Mouse (Mus musculus) ES-E14 (cell line): ENCODE measurements around the gene Gprin2. TPM values are rescaled to one million over a fixed set of nuclear protein-coding genes. Genes with fewer than 3 reads are reported as not detected.

Experiments used
- DNase-seq: peaks from one replicate; pipeline ENCODE4 v3.0.0-alpha.2; 2013; ENCODE audit warnings: low read depth, low spot score
- H3K27ac ChIP-seq: 2 replicates; pipeline ENCODE4 v1.5.1; 2012; ENCODE audit warnings: low read depth, mild to moderate bottlenecking, low read length, moderate library complexity, mixed read lengths; ENCODE audit not compliant: poor library complexity, insufficient read depth, severe bottlenecking
- H3K36me3 ChIP-seq: 2 replicates; pipeline ENCODE4 v1.6.1; 2012; ENCODE audit warnings: mild to moderate bottlenecking, low read length, moderate library complexity, mixed read lengths; ENCODE audit not compliant: control insufficient read depth, poor library complexity, insufficient read depth, severe bottlenecking
- H3K4me1 ChIP-seq, 2 experiments: fragments of 150-350 bp in 1 of 2; sonication (generic) in 1 of 2; 2 replicates each; pipeline ENCODE4 v1.6.1; 2012; ENCODE audit warnings: low read length in 2 of 2, mild to moderate bottlenecking in 1 of 2, mixed read lengths in 1 of 2; ENCODE audit not compliant: control insufficient read depth in 2 of 2, insufficient read depth in 2 of 2, poor library complexity in 1 of 2
- H3K4me3 ChIP-seq, 2 experiments: fragments of 150-350 bp in 1 of 2; sonication (generic) in 1 of 2; 2 replicates each; pipeline ENCODE4 v1.5.1; 2012; ENCODE audit warnings: low read length in 2 of 2, low read depth in 1 of 2, mild to moderate bottlenecking in 1 of 2, mixed read lengths in 1 of 2; ENCODE audit not compliant: insufficient read depth in 1 of 2, poor library complexity in 1 of 2, severe bottlenecking in 1 of 2
- H3K9ac ChIP-seq: 2 replicates; pipeline ENCODE4 v1.6.1; 2012; ENCODE audit warnings: low read depth, mild to moderate bottlenecking, low read length, mixed read lengths; ENCODE audit not compliant: poor library complexity, insufficient read depth, severe bottlenecking
- H3K9me3 ChIP-seq: fragments of 150-350 bp; sonication (generic); 2 replicates; pipeline ENCODE4 v1.6.1; 2012; ENCODE audit warnings: low read depth, mild to moderate bottlenecking, low read length; ENCODE audit not compliant: control insufficient read depth, insufficient read depth
- CHD2 ChIP-seq: IDR thresholded peaks from 2 replicates; pipeline ENCODE4 v1.6.1; 2014; ENCODE audit warnings: mild to moderate bottlenecking, low read depth, low read length, inconsistent platforms
- HCFC1 ChIP-seq: IDR thresholded peaks from 2 replicates; pipeline ENCODE4 v1.6.1; 2012; ENCODE audit warnings: low read length, inconsistent platforms, borderline replicate concordance; ENCODE audit not compliant: insufficient read depth
- MAFK ChIP-seq: IDR thresholded peaks from 2 replicates; pipeline ENCODE4 v1.6.1; 2014; ENCODE audit warnings: mild to moderate bottlenecking, low read depth, low read length, inconsistent platforms; ENCODE audit not compliant: insufficient read depth
- ZC3H11A ChIP-seq: IDR thresholded peaks from 2 replicates; pipeline ENCODE4 v1.6.1; 2012; ENCODE audit warnings: low read depth, mild to moderate bottlenecking, inconsistent platforms, low read length, borderline replicate concordance
- ZNF384 ChIP-seq: IDR thresholded peaks from 2 replicates; pipeline ENCODE4 v1.6.1; 2012; ENCODE audit warnings: low read depth, low read length, inconsistent platforms
- in situ Hi-C, 2 experiments: fragments of 600-800 bp; cut with MboI; formaldehyde crosslinking; loops; one replicate each; pipeline ENCODE4 v1.15.1; 2025; ENCODE audit warnings: low sequenced_read_pairs in 2 of 2, inconsistent platforms in 1 of 2; ENCODE audit not compliant: unreplicated experiment in 2 of 2
- total RNA-seq: library from RNA; depleted of rRNA; stranded (reverse); fragments of 300-350 nt; gene quantifications from 2 replicates; pipeline ENCODE4 v1.2.3, GENCODE M21; 2012

Gprin2 gene
- total RNA-seq, 1 experiment = 0.58 TPM

GRCm38 (mm10) chr14:34188629-34189028 lies 12.8 kb downstream of the Gprin2 start:
- peak; percentile 81 for DNase-seq
- peak overlapping the region in 1 of 2 experiments; percentile 0; a peak in 1 of 4 replicates for H3K4me3 ChIP-seq
- in situ Hi-C loops = no loop called here
- H3K36me3 ChIP-seq = no peaks in the 10 kb centered on the region
- H3K27ac ChIP-seq = no peak overlapping the region
- H3K9me3 ChIP-seq = no peaks in the 10 kb centered on the region
- H3K9ac ChIP-seq = no peak overlapping the region
- TF ChIP-seq CHD2 (no peak), ZC3H11A (0 out of 2 replicates have a peak, but pooled peaks have one; percentile 19), HCFC1 (no peak), ZNF384 (no peak)
- H3K4me1 ChIP-seq = peaks cover 4 to 12% of the 10 kb centered on the region in 2 experiments; a peak in 2 of 4 replicates

DNA sequence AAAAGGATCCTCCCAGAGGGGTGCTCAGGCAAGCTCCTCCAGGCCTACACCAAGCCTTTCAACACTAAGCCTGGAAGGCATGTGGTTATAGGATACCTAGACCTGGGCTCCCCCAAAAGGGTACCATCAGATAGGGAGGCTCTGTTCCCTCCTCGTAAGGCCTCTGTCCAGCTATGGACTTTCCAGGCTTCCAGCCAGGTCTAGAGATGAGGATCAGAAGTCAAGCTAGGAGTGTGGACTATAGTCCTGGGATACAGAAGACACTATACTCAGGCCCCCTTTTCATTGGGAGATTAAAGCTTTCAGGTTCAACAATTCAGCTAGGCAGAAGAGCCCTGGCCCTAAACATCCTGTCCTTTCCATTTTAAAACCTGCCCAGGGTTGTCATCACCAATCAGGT lies 18.4 kb downstream of the Gprin2 start:
- no peak for DNase-seq
- in situ Hi-C loops = no loop called here

GRCm38 (mm10) chr14:34179351-34179750 lies 22.1 kb downstream of the Gprin2 start:
- Histone ChIP-seq H3K36me3 (no peaks in the 10 kb centered on the region), H3K4me1 (peaks cover 0 to under 1% of the 10 kb centered on the region in 2 experiments; a peak in 1 of 4 replicates), H3K4me3 (no peak overlapping the region), H3K9me3 (no peaks in the 10 kb centered on the region), H3K27ac (no peak overlapping the region), H3K9ac (no peak overlapping the region)
- TF ChIP-seq MAFK (no peak), ZC3H11A (no peak), HCFC1 (no peak), ZNF384 (no peak), CHD2 (no peak)
- in situ Hi-C loops = no loop called here
- DNase-seq = no peak

More for the DNA sequence above, 18.4 kb downstream of the Gprin2 start:
- Histone ChIP-seq H3K9me3 (no peaks in the 10 kb centered on the region), H3K4me1 (peaks cover 0 to 1% of the 10 kb centered on the region in 2 experiments; a peak in 1 of 4 replicates), H3K9ac (no peak overlapping the region), H3K27ac (no peak overlapping the region), H3K4me3 (no peak overlapping the region), H3K36me3 (no peaks in the 10 kb centered on the region)
- no peak for TF ChIP-seq MAFK
- TF ChIP-seq CHD2 = no peak
- TF ChIP-seq ZC3H11A = no peak

DNA sequence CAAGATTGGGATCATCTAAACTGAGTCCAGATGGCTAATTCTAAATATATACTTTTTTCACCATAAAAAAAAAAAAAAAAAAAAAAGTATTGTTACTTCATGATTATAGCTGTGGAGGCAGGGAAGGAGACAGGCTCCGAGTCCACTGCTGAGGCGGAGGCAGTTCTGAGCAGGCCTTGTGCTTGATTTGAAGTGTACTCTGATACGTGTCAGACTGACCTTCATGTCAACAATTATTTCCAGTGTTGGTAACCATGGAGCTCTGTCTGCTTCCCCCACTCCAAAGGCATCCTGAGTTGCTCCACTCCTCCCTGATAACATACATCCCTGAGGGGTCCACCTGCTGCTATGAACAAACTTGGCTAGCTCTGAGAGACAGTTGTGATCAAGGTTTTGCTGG lies 30.3 kb downstream of the Gprin2 start:
- DNase-seq = no peak
- TF ChIP-seq ZNF384 (no peak), ZC3H11A (no peak), MAFK (no peak), CHD2 (no peak), HCFC1 (no peak)
- in situ Hi-C loops = no loop called here
- no peaks in the 10 kb centered on the region for H3K9me3 ChIP-seq
- peaks cover 0 to 2% of the 10 kb centered on the region in 2 experiments; a peak in 2 of 4 replicates for H3K4me1 ChIP-seq
- H3K4me3 ChIP-seq = no peak overlapping the region
- no peaks in the 10 kb centered on the region for H3K36me3 ChIP-seq
- H3K9ac ChIP-seq = no peak overlapping the region
- no peak overlapping the region for H3K27ac ChIP-seq

DNA sequence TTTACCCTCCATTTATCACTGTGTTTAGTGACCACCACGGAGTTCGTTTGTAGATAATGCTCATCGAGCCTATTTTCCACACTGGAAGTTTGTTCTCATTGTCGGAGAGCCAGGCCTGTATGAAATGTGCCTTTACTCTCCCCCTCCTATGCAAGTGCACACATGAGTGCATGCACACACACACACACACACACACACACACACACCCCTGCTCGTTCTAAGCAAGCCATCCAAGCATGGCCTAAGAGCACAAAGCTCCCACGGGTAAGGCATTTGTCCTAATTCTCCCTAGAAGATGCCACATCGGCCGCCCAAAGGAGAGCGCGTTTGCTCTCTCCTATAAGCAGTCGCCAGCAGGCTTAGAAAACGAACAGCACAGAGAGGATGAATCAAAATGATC lies 45.7 kb downstream of the Gprin2 start:
- no peak for TF ChIP-seq CHD2
- no peak for TF ChIP-seq ZC3H11A
- no peak for TF ChIP-seq HCFC1
- TF ChIP-seq MAFK = no peak
- TF ChIP-seq ZNF384 = no peak
- no peak overlapping the region for H3K27ac ChIP-seq
- in situ Hi-C loops = no loop called here

More for the DNA sequence above, 45.7 kb downstream of the Gprin2 start:
- H3K9me3 ChIP-seq = no peaks in the 10 kb centered on the region
- no peak for DNase-seq
- H3K4me3 ChIP-seq = no peak overlapping the region
- H3K4me1 ChIP-seq = peaks cover 0 to 8% of the 10 kb centered on the region in 2 experiments; a peak in 1 of 4 replicates
- no peak overlapping the region for H3K9ac ChIP-seq
- no peaks in the 10 kb centered on the region for H3K36me3 ChIP-seq
